Mouse (Mus musculus) MEL-GATA-1-ER (cell line): ENCODE results near the gene Camta1.

Experiments used
- DNase-seq: peaks from one replicate; pipeline ENCODE4 v3.0.0-alpha.2; 2012; ENCODE audit warnings: low read depth; ENCODE audit errors: extremely low read depth

The Camta1 gene

DNA sequence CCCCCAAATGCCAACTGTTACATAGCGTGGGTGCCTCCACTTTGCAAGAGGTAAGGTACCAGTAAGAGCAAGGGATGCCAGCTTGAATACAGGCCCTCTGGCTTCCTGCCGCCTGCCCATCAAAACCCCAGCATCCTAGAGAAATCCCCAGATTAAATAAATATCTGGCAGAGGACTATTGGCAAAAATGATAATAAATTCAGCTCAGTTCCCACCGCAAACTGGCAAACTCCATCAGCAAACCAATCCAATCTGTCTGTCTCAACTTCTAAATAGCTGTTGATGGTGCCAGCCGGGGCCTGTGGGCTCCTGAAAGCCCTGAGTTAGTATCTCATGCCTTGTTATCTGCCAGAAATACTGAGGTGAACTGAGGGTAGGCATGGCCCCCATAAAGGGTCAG, 333.2 kb downstream of the Camta1 start:
- DNase-seq, result no peak

DNA sequence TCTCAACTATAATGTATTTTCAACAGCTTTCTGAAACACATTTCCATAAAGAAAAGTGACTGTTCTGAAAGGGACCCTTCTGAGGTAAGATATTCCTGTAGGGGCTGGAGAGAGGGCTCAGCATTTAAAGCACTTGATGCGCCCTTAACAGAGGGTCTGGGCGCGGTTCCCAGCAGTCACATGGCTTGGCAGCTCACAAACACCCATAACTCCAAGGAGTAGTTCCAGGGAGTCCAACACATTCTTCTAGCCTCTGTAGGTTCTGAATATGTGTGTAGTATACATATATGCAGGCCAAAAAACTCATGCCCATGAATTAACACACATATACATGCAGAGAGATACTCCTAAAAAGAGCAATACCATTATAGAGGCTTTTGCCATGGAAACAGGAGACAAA, 333.9 kb downstream of the Camta1 start:
- DNase-seq, result no peak

DNA sequence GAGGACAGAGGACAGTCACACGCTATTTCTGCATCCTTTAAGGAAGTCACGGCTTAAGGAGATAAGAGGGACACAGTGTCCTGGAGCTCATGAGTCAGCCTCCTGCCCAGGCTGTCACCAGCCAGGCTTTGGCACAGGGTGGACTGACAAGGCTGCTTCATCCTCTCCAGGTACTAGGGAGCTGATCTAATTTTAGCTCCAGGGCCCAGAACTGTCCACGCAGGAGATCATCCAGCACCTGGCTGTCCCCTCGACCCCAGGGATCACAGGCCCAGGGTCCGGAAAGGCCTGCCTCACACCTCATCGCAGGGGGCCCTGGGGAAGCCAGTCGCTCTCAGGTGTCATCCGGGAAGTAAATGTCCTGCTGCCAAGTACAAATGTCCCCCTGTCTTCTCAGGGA, 341.6 kb downstream of the Camta1 start:
- no peak for DNase-seq

DNA sequence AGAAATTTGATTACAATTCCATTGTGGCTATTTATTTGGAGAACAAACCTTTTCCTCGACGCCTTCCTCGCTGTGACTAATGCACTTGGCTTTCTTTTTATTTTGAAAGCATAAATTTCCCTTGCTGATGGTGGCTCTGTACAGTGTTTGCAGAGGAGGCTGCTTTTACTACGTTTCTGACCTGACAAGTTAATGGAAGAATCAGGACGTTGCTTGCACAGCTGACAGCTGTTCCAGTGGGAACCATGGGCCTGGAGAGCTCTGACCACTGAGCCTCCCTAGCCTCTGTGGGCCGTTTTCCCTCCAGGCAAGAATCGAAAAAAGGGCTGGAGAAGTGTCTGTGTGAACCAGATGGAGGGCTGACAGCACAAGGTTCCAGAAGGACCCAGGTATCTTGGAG, 342.7 kb downstream of the Camta1 start:
- DNase-seq, result no peak

DNA sequence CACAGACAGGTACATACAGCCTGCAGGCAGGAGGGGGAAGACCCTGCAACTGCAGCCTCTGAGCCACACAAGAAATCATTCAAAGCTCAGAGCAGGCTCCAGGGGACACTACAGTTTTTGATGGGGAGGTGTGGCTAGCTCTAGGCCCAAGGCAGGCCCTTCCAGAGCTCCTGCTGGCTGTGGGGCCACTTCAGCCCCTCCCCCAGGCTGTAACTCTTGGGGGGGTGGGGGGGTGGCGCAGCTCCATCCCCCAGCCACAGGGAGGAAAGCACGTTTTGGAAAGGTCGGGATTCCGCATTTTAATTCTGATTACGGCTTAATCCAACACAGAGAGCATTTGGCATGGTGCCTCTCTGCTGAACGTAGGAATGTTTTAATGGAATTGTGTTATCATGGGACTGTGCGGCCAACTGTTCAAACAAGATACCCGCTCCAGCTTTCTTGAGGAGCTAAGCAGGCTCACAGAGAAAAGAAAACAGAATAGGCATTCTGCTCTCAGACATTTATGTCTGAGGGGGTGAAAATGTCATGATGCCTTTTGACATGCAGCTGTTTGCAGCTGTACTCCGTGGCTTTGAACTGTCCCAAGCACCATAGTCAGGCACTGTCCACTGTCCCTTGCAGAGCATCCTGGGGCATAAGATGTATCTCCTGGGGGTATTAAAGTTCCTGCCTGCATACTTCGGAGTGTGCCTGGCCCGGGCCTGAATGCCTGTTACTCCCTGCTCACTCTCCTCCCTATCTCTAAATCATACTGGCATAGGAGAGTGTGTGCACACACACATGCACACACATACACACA, 344.5 kb downstream of the Camta1 start:
- no peak for DNase-seq

DNA sequence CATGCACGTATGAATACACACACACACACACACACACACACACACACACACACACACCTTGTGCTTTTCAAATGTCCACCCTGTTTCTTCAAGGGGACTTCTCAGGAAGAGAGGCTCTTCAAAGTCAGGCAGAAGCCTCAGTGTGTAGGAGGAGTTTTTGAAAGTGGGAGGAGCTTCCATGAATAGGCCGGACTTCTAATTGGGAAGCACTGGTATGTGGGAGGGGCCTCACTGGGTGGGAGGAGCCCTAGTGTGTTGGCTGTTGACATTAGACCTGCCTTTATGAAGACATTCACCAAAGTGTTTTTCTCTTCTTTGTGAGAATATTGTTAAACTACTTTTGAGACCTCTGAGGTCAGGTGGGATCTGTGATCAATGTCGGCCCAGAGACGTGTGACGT, 346.4 kb downstream of the Camta1 start:
- DNase-seq, result no peak

DNA sequence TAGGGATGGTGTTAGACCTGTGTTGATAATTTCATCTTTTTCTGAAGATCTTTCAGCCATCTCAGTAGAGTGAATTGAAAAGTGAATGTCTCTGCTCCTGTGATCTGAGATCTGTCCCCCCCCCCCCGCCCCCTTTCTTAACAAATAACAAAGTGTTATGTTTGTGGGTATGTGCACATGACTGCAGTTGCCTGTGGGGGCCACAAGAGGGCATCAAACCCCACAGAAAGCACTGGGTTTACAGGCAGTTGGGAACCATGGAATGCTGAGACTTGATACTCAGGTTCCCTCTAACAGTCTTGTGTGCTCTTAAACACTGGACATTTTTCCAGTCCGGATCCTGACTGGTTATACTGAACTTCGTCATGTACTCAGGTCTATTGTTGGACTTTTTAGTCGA, 350.6 kb downstream of the Camta1 start:
- DNase-seq, result no peak

DNA sequence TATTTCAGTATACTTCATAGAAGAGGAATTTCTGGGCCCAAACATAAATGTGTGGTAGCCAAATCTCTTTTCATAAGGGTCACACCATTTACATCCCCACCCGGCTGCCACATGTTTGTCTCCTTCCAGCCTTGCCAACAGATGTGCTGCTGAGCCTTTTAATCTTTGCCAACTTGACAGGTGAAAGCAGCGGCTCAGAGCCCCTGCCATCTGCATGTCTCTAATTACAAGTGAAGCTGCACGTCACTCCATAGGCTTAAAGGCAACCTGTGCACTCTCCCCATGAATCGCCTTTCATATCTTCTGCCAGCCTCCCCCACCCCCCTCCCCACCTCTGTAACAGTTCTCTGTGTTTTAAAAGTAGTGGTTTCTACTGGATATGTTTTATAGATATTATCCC, 351.3 kb downstream of the Camta1 start:
- no peak for DNase-seq

DNA sequence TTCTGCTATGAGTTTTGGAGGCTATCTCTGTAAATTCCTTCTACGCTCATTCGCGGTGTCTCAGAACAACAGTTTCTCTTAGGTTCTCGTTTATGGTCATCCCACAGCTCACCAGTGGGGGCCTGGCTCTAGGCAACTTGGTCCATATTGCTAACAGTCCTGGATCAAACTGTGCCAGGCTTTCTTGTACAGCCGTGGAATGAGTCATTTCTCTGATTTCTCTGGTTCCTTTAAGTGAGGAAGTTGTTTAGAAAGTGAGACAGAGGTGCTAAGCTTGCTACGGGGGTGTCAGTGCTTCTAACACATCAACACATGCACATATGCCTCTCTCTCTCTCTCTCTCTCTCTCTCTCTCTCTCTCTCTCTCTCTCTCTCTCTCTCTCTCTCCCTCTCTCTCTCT, 355.0 kb downstream of the Camta1 start:
- DNase-seq, result no peak

DNA sequence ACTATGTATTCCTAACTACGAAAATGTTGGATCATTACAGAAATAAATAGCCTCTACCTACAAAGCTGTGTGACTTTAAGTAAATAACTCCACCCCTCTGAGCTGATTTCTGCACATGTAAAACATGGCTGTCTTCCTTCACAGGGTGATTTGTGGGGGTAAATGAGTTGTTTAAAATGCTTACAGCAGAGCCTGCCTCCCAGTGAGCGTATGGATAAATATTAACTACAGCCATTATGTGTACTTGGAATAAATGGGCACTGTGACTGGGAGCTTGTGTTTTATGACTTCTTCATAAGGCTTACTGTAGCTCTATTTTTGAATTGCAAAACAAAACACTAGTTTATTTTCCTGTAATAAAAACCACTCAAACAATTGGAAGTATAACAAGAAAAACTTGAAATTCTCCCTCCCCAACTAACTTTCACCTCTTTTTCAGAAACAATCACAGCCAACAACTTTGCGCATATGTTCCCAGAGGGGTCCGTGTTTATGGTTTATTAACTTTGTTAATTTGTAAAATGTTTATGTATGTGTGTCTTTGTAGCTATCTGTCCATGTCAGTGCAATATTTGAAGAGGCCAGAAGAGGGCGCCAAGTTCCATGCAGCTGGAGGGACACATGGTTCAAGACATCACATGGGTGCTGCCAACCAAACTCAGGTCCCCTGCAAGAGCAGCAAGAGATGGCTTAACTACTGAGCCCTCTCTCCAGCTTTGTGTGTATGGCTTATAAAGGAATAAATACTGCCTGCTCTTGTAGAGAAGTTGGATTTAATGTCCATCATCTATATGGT, 363.0 kb downstream of the Camta1 start:
- no peak for DNase-seq

DNA sequence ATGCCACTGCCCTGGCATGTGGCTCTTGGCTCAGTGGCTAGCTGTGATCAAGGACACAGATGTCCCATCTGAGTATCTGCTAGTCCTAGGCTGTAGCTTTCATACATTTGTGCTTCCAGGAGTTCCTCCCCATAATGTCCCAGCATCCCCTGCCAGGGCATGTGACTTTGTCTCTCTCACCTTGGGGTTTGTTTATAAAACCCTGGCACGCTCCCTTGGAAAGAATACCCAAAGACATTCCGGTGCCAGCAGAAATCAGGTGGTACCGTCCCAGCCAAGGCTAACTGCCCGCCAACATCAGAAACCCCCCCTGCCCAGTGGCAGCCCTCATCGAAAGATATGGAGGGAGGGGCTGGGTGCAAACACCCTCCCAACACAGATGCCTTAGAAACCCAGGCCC, 365.1 kb downstream of the Camta1 start:
- no peak for DNase-seq

DNA sequence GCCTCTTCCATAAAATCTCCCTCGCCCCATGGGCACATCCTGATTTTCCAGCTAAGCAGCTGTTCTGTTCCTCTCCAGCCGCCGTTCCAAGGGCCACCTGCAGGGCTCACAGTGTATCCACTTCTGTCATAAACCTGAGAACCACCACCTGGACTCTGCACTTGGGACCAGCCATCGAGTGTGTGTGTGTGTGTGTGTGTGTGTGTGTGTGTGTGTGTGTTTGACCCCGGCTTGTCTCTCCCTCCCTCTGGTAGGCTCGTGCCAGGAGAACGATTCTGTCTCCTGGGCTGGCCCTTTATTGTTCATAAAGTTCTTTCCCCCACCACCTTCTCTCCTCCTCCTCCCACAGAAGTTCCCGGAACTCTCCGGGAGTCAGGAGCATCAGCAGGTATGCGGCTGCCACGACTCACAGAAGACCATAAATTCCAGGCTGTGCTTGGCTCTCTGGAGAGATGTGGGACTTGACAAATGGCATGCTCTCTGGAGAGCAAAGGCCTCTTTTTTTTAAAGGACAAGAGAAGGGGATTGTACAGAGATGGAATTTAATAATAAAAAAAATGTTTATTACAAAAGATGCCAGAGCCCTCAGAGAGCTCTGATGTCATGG, 366.3 kb downstream of the Camta1 start:
- no peak for DNase-seq

DNA sequence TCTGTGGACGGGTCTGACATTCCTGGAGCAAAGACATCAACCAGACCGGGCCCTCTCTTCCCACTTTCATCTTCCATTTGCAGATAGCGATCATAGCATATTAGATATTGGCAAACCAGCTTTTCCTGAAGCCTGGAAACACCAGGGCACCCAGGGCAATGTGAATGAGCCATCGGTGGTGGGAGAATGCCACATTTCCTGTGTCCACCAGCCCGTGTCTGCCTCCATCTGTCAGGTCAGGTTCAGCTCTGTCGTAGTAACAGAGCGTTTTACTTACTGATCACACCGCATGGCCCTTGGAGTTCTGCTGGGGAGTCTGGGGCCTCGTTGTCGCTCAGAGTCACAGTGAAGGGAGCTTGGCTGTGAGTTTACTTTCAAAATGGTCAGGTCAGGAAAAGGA, 368.9 kb downstream of the Camta1 start:
- DNase-seq, result no peak

DNA sequence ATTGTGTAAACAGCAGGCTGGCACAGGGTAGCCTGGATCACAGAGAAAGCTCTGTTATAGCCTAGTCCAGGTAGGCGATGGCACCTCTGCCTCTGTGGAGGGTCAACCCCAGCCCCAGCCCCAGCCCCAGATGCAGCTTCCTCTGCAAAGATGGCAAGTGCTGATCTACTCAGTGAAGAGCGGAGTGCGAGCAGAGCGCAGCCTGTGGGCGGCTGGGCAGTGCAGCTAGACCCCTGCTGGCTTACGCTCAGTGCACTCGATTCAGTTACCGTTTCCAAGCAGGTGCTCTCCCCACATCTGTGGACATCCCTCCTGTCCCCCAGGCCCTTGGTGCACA, 377.7 kb downstream of the Camta1 start:
- no peak for DNase-seq

DNA sequence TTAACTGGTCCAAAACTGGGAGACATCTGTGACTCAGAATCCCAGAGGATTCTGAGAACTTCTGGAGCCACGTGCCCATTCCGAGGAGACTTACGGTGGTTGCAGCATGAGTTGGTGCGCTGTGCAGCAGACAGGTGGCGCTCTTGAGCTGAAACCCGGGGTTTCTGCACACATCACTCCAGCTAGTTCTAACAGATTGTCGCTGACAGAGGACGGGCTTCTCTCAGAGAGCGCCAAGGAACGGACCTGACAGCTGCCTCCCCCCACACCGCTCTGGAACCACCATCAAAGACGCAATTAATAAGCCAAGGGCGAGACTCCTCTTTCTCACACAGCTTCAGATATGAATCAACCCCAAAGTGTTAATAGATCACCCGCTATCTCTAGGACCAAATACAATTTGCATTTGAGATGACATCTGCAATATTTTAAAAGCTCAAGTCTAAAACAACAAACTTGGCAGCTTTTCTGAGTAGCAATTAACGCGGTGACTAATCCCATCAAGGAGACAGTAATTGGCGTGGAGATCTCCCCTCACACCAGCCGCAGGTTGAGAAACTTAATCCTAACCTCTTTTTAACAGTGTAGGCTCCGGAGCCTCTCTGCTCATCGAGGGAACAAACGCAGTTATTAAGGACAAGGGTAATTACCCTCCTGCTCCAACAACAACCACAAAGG, 378.2 kb downstream of the Camta1 start:
- no peak for DNase-seq

DNA sequence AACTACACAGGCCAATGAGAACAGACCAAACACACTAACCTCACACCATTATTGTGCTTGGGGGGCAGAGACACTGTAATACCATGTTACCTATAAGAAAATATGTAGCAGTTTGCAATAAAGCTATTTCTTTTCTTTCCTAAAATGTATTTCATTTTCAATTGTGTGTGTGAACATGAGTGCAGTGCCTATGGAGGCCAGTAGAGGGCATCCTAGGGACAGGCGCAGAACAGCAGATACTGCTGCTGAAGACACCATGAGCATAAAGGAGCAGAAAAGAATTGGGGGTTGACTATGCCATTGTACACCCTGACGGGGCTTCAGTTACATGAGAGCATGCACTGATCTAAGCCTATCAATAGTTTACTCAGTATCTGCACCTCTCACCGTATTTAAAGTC, 380.7 kb downstream of the Camta1 start:
- DNase-seq, result no peak

DNA sequence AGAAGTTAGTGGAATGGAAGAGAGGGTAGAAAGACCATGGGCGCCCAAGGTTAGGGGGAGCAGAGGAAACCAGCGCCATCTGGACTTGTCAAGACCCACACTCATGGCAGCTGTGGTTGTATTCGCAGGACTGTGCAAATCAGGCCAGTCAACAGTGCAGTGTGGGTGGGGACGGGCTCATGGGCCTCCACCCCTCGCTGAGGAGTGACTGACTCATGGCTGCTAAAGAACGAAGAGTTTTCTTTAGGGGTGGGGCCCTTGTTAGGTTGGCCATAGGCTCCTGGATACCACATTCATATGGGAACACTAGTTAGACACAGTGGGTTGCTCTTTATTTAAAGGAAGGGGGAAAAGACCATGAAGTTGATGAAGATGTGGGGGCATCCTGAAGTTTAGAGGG, 383.7 kb downstream of the Camta1 start:
- no peak for DNase-seq

DNA sequence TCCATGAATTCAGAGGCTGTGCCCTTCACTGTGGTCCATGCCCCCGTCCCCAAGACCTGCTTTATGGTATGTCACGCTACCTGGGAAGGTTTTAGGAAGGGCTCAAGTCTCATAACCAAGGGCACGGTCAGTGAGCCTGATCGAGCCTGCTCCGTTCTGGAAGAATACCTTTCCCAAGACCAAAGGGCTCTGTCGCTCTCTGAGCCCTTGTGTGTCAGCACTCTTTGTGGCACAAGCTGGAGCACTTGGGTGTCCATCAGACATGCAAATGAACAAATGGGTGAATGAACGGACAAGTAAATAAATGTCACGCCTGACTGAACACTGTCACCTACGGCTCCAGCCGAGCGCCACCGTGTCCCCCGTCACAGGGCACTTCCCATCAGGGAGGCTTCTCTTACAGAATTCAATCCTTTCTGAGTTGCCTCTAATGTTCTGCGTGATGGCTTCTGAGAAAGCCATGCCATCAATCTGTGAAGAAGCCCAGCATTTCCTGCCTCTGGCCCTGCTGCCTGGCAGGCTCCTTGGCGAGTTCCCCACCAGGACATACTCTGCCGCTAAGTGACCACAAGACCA, 386.7 kb downstream of the Camta1 start:
- DNase-seq, result no peak

DNA sequence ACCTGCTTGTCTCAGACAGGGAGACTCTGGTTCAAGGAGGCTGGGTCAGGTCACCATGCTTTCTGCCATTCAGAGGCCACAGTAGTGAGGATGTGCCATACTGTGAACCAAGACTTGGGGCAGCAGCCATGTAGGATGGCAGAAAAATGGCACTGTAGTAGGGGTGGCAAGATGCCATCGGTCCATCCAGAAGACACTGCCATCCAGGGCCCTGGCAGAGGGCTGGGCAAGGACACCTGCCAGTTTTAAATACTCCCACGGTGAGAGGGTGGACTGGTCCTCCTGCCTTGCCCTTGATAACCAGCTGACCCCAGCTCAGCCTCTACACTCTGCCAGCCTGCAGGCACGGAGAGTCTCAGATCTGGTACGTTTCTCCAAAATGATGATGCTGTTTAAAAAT, 389.8 kb downstream of the Camta1 start:
- DNase-seq, result no peak

DNA sequence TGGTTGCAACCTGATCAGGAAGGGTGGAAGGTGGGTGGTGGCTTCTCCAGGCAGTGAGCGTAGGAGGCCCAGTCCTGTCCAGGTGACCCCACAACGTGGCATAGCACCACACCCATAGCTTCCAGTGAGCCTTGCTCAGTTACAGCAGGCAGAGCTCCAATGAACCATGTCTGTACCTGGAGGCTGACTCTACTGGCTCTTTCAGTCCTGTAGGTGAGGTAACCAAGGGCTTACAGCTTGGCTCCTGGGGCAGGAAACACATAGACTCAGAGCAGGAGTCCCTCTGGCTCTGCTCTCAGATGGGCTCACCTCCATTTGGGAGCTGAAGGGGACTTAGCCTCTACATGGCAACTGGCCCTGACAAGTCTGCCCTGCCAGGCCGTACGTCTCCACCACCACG, 393.3 kb downstream of the Camta1 start:
- DNase-seq, result no peak

DNA sequence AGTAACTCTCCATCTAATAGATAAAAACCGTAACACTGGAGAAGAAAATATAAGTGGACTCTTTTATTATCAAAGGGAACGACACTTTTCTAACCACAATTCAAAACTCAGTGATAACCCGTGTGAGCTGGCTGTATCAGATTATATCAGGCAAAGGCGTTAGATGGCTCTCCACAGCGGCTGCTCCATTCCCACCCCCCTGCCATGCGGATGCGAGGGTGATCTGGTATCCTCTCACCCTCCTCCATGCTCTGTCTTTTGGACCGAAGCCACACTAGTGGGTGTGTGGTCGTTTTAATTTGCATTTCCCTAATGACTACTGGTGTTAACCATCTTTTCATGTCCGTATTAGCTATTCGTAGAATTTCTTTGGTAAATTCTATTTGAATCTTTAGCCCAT, 403.0 kb downstream of the Camta1 start:
- no peak for DNase-seq

DNA sequence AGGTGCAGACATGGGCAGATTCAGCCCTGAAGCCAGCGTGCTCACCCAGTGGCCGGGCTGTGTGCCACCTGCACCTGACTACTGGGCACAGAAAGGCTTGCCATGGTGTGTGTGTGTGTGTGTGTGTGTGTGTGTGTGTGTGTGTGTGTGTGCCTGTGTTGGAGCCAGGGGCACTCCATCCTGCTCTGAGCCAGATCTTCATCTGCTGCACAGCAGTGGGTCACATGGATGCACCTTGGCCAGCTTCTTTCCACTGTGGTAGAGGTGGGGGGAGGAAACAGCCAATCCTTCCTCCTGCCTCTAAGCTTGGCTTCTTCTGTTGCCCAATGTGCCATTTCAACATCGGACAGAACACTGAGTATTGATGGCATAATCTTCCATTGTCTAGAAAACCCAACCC, 407.1 kb downstream of the Camta1 start:
- no peak for DNase-seq
